Mouse (Mus musculus) erythroblast, embryonic 14.5 days (primary cell): ENCODE measurements around the gene Sh3rf1.

ENCODE experiments used
- GATA1 ChIP-seq: IDR thresholded peaks from 2 replicates; pipeline ENCODE4 v1.6.1; 2012; ENCODE audit warnings: low read length, inconsistent platforms, mixed read lengths
- TAL1 ChIP-seq: IDR thresholded peaks from 3 replicates; pipeline ENCODE4 v1.6.1; 2012; ENCODE audit warnings: low read length, inconsistent platforms, mixed read lengths

- no peak for TF ChIP-seq TAL1
- TF ChIP-seq GATA1, result no peak
These were observed 94.0 kb downstream of the Sh3rf1 start for GRCm38 (mm10) chr8:61317535-61318136.
